Mouse (Mus musculus) C2C12 (cell line): Measurements from ENCODE around the gene 5730522E02Rik. TPM values are rescaled to one million over a fixed set of nuclear protein-coding genes. Genes with fewer than 3 reads are reported as not detected.

ENCODE experiments used
- H3K27me3 ChIP-seq: one replicate; pipeline ENCODE4 v1.6.1; 2011; ENCODE audit not compliant: control insufficient read depth, insufficient read depth, insufficient read length
- H3K36me3 ChIP-seq: one replicate; pipeline ENCODE4 v1.6.1; 2011; ENCODE audit not compliant: control insufficient read depth, insufficient read depth
- H3K4me3 ChIP-seq: one replicate; pipeline ENCODE4 v1.5.1; 2011; ENCODE audit warnings: mild to moderate bottlenecking, control low read depth; ENCODE audit not compliant: poor library complexity, insufficient read depth, severe bottlenecking
- H3K79me2 ChIP-seq: one replicate; pipeline ENCODE4 v1.6.1; 2011; ENCODE audit not compliant: control insufficient read depth, insufficient read depth
- H3K79me3 ChIP-seq: one replicate; pipeline ENCODE4 v1.6.1; 2011; ENCODE audit warnings: low read depth, control low read depth
- H3ac ChIP-seq: one replicate; pipeline ENCODE3; 2011; ENCODE audit warnings: low read depth; ENCODE audit not compliant: control insufficient read depth, insufficient read length
- CEBPB ChIP-seq: IDR thresholded peaks from one replicate; pipeline ENCODE4 v1.6.1; 2011; ENCODE audit warnings: low read depth, mild to moderate bottlenecking, control low read depth, moderate library complexity
- CTCF ChIP-seq: IDR thresholded peaks from one replicate; pipeline ENCODE4 v1.5.1; 2011; ENCODE audit not compliant: control insufficient read depth, insufficient read depth, insufficient read length
- FOSL1 ChIP-seq: IDR thresholded peaks from one replicate; pipeline ENCODE4 v1.8.0; 2011; ENCODE audit warnings: mild to moderate bottlenecking, low read length; ENCODE audit not compliant: poor library complexity, insufficient read depth, severe bottlenecking
- MAX ChIP-seq: IDR thresholded peaks from one replicate; pipeline ENCODE4 v1.6.1; 2011; ENCODE audit warnings: mild to moderate bottlenecking, control low read depth
- MYOD1 ChIP-seq: IDR thresholded peaks from one replicate; pipeline ENCODE4 v1.6.1; 2011; ENCODE audit warnings: low read depth; ENCODE audit not compliant: control insufficient read depth, insufficient read length
- MYOG ChIP-seq: IDR thresholded peaks from one replicate; pipeline ENCODE4 v1.6.1; 2011; ENCODE audit not compliant: control insufficient read depth, insufficient read length; ENCODE audit errors: extremely low read depth
- USF1 ChIP-seq: IDR thresholded peaks from one replicate; pipeline ENCODE4 v1.6.1; 2011; ENCODE audit warnings: low read depth, mild to moderate bottlenecking, control low read depth, moderate library complexity
- polyA plus RNA-seq: library from polyadenylated mRNA; unstranded; fragments of >200 nt; fragmentation: generic; extraction: Trizol; gene quantifications from one replicate; pipeline ENCODE4 v1.2.1, GENCODE M21; 2012; ENCODE audit warnings: missing spikeins

Gene 5730522E02Rik
- polyA plus RNA-seq, 1 experiment: not detected

DNA sequence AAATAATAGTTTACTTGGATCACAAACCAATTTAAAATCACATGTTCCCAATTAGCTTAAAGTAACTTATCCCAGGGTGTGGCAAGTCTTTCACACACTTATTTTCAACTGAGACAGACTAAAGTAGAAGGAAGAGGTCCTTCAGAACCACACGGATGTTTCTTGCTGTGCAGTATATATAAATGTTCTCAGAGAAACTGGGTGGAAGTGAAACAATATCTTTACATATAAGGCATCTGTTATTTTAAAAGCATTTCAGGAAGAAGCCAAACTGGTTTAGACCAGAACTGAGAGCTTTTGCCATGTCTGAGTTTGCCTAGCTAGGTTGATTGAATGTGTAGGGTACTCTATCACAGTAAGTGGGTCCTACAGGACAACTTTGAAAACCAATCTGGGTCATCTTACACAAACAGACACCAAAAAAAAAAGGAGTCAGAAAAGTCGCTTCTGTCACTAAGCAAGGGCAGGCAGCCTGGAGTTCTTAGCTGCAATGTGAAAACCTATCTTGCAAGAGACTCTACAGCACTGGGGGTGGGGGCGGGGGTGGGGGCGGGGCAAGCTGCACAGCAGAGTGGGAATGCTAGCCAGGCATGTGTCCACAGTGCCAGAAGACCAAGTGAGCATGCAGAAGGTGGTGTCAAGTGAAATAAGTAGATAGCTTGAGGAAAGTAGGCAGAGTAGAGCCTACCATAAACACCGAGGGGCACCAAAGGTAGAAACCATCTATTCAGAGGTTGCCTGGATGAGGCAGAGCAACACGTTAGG is 463.3 kb downstream of the 5730522E02Rik start:
- H3K4me3 ChIP-seq: no peak overlapping the region
- H3K27me3 ChIP-seq: no peaks in the 10 kb centered on the region
- H3K79me3 ChIP-seq: no peaks in the 10 kb centered on the region
- no peaks in the 10 kb centered on the region for H3K36me3 ChIP-seq
- no peaks in the 10 kb centered on the region for H3K79me2 ChIP-seq
- TF ChIP-seq CTCF: no peak
- no peak for TF ChIP-seq MYOG
- TF ChIP-seq CEBPB: no peak
- no peak for TF ChIP-seq FOSL1
- TF ChIP-seq MYOD1: no peak
- no peak for TF ChIP-seq MAX
- no peak for TF ChIP-seq USF1
- H3ac ChIP-seq: no peak overlapping the region

- H3ac ChIP-seq: no peak overlapping the region
- no peaks in the 10 kb centered on the region for H3K79me2 ChIP-seq
- TF ChIP-seq USF1 (no peak), MYOD1 (no peak), FOSL1 (no peak), CEBPB (no peak), MAX (no peak), CTCF (no peak), MYOG (no peak)
- no peaks in the 10 kb centered on the region for H3K27me3 ChIP-seq
- H3K4me3 ChIP-seq: no peak overlapping the region
- no peaks in the 10 kb centered on the region for H3K36me3 ChIP-seq
- H3K79me3 ChIP-seq: no peaks in the 10 kb centered on the region
Observed at GRCm38 (mm10) chr11:25743664-25744063, 466.9 kb downstream of the 5730522E02Rik start.

DNA sequence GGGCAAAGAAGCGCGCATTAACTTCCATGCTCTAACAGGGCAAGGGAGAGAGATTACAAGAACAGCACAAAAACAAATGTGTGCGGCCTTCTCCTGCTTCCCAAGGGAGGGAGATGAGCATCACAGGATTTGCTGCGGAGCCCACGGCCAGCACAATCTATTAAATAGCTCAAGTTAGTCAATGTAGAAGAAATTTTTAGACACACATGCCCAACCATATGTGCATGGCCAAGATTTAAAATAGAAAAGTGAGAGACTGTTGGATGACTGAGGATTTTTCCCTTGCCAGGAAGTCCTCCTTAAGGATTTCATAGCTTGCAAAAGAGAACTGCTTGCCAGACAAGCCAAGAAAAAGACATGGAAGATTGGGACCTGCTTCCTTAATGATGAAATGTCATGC is 473.3 kb downstream of the 5730522E02Rik start:
- H3K27me3 ChIP-seq: no peaks in the 10 kb centered on the region
- H3K36me3 ChIP-seq: no peaks in the 10 kb centered on the region
- TF ChIP-seq FOSL1 (no peak), CEBPB (no peak), MAX (no peak), MYOG (no peak), USF1 (no peak), CTCF (no peak), MYOD1 (no peak)
- no peaks in the 10 kb centered on the region for H3K79me2 ChIP-seq
- H3K79me3 ChIP-seq: no peaks in the 10 kb centered on the region
- H3K4me3 ChIP-seq: no peak overlapping the region
- no peak overlapping the region for H3ac ChIP-seq

DNA sequence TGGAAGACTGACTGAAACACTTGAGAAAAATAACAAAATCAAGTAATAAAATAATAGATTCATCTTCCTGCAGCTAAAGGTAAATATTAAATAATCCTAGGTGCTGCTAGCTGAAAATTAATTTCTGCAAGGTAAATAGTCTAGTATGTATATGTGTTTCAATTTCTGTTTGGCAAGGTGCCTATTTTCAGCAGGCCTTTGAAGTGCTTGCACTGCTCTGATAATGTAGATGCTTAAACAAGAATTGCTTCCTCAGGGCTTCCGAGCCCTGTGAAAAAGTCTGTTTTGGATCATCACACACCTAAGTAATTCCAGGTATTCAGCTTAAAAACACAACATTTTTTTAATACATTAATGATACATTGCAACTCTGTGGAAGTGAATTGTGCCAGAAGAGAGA is 481.1 kb downstream of the 5730522E02Rik start:
- no peaks in the 10 kb centered on the region for H3K36me3 ChIP-seq
- no peaks in the 10 kb centered on the region for H3K79me2 ChIP-seq
- H3ac ChIP-seq: no peak overlapping the region
- H3K4me3 ChIP-seq: no peak overlapping the region
- H3K79me3 ChIP-seq: no peaks in the 10 kb centered on the region
- no peaks in the 10 kb centered on the region for H3K27me3 ChIP-seq
- TF ChIP-seq MYOD1 (no peak), CTCF (no peak), MYOG (no peak), CEBPB (no peak), MAX (no peak), USF1 (no peak), FOSL1 (no peak)

DNA sequence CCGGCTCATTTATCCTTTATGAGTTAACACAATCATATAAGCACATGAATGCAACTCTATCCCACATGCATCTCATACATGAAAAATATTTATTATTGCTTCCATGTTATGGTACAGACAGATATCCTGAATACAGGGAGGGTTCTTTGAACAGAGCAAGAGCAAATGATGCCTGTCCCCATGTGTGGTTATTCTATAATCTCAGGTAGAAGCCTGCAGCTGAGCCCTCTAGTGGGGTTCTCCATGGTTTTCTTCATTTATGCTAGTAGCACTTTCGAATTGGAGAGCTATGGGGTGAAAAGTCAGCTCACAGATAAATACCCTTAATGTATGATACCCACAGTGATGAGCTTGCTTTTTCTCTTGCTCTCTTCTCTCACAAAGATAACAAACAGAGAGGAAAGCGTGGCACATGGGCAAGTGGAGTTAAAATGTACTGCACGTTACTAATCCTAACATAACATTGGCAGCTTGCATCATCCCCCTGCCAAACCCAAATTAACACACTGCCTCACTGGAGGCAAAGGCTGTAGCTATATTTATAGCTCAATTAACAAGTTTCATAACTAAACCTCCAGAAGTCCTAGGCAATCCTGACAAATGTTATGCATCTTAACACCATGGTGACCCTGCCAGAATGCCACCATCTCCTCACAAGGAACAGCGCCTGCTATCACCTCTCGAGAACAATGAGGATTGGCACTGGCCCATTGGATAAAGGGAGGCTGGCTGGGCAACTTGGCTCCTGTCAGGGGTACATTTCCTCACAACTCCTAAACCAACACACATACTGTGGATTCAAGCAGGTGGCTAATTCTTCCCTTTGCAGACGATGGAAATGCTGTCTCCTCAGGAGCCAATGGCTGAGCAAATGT is 494.9 kb downstream of the 5730522E02Rik start:
- H3K4me3 ChIP-seq: no peak overlapping the region
- H3K79me2 ChIP-seq: no peaks in the 10 kb centered on the region
- H3K27me3 ChIP-seq: no peaks in the 10 kb centered on the region
- H3K36me3 ChIP-seq: no peaks in the 10 kb centered on the region
- no peak overlapping the region for H3ac ChIP-seq
- no peaks in the 10 kb centered on the region for H3K79me3 ChIP-seq
- no peak for TF ChIP-seq USF1
- TF ChIP-seq MAX: no peak
- TF ChIP-seq CTCF: no peak
- TF ChIP-seq MYOG: no peak
- no peak for TF ChIP-seq MYOD1
- TF ChIP-seq CEBPB: no peak

DNA sequence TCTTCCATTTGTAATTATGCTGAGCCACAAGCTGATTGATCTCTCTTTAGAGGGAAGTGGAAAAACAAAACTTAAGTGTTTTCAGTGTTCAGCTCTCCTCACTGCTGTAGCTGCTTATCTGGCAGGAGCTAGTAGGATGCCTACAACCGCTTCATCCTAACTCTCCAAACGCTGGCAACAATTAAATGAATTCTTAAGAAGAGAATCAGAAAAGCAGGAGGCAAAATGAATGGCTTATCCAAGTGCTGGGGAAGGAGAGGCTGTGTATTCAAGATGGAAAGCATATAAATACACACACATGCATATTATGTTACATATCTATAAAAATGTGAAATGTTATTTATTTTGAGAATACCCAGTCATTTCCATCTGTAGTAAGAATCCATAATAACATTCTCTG is 500.0 kb downstream of the 5730522E02Rik start:
- H3K36me3 ChIP-seq: no peaks in the 10 kb centered on the region
- no peaks in the 10 kb centered on the region for H3K79me3 ChIP-seq
- no peak overlapping the region for H3ac ChIP-seq
- H3K4me3 ChIP-seq: no peak overlapping the region
- TF ChIP-seq MYOD1 (no peak), USF1 (no peak), CTCF (no peak), MYOG (no peak), FOSL1 (no peak), CEBPB (no peak), MAX (no peak)
- no peaks in the 10 kb centered on the region for H3K27me3 ChIP-seq
- H3K79me2 ChIP-seq: no peaks in the 10 kb centered on the region
